Mouse (Mus musculus): ENCODE results near the gene Nagpa.

DNA sequence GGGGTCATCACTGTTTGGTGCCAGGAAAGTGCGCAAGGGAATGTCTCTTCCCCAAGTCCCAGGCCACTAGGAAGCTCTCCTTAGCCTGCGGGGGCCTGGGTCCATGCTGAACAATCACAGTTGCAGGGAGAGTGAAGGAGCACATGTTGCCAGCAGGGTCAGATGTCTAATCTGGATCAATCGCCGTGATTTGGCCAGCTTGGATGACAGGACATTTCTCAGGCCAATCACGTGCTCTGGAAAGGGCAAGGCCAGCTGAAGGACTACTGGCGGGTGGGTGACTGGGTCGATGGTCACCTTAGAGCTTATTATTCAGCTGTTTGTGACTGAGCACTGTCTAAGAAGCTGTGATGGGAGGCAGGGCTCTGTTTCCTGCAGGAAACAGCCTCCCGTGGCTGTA is 19.7 kb downstream of the Nagpa start:
- no peak for TF ChIP-seq POLR2A (IDR thresholded peaks at IDR 0.05; ENCODE audit: insufficient read length, low read depth)
- TF ChIP-seq POLR2AphosphoS2 (IDR thresholded peaks at IDR 0.05; ENCODE audit: insufficient read length, low read depth) = no peak
- TF ChIP-seq TCF12 (IDR thresholded peaks at IDR 0.05; ENCODE audit: insufficient read depth, poor library complexity, severe bottlenecking) = no peak
- TF ChIP-seq MAX (IDR thresholded peaks at IDR 0.05; ENCODE audit: low read depth) = no peak
- no peak for TF ChIP-seq REST (IDR thresholded peaks at IDR 0.05; ENCODE audit: insufficient read depth, insufficient read length)
- TF ChIP-seq E2F4 (IDR thresholded peaks at IDR 0.05; ENCODE audit: insufficient read depth) = no peak
- TF ChIP-seq USF1 (IDR thresholded peaks at IDR 0.05; ENCODE audit: low read depth) = no peak
